Mouse (Mus musculus): ENCODE data around the gene Gpr107. TPM values are rescaled to one million over a fixed set of nuclear protein-coding genes. Genes with fewer than 3 reads are reported as not detected.

The Gpr107 gene
- polyA plus RNA-seq, 1 experiment: 35.2 TPM

DNA sequence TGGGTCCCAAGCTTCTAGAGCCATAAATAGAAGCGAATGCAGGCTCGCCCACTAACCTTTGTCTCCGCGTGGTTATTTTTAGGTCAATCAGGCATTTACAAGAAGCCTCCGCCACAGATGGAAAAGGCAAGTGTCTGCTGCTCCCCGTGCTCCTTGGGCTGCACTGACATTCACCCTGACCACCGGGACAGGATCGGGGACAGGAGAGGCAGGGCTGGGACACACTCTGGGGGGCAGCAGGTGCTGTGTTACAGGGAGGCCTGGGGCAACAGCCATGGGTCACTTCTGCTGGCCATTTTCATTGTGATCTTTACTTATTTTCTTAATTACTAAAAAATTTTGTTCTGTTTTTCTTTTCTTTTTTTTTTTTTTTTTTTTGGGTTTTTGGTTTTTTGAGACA lies 39.6 kb downstream of the Gpr107 start:
- TF ChIP-seq CEBPB (IDR thresholded peaks at IDR 0.05; ENCODE audit: insufficient read depth, poor library complexity, severe bottlenecking) (no peak), E2F4 (IDR thresholded peaks at IDR 0.05; ENCODE audit: insufficient read depth) (no peak), TCF12 (IDR thresholded peaks at IDR 0.05; ENCODE audit: insufficient read depth, poor library complexity, severe bottlenecking) (no peak), MYOD1 (IDR thresholded peaks at IDR 0.05; ENCODE audit: control insufficient read depth in 1 of 3, insufficient read length in 2 of 3, low read depth in 2 of 3) (peak in 2 of 3 experiments; percentile 43 to 85), POLR2A (IDR thresholded peaks at IDR 0.05; ENCODE audit: insufficient read length, low read depth) (no peak), MAX (IDR thresholded peaks at IDR 0.05; ENCODE audit: low read depth) (no peak), REST (IDR thresholded peaks at IDR 0.05; ENCODE audit: insufficient read depth, insufficient read length) (no peak), SRF (IDR thresholded peaks at IDR 0.05; ENCODE audit: control insufficient read depth, insufficient read length, low read depth) (no peak), MYOG (IDR thresholded peaks at IDR 0.05; ENCODE audit: control insufficient read depth in 1 of 3, insufficient read depth in 1 of 3, insufficient read length in 2 of 3, low read depth in 2 of 3) (peak in 2 of 3 experiments; percentile 46 to 86), USF1 (IDR thresholded peaks at IDR 0.05; ENCODE audit: low read depth) (no peak), POLR2AphosphoS2 (IDR thresholded peaks at IDR 0.05; ENCODE audit: insufficient read length, low read depth) (no peak), TCF3 (IDR thresholded peaks at IDR 0.05; ENCODE audit: insufficient read length, low read depth) (no peak)
- Histone ChIP-seq H3K27me3 (ENCODE audit: control insufficient read depth, insufficient read depth, insufficient read length) (no peaks in the 10 kb centered on the region), H3K4me3 (no peak overlapping the region), H3K4me2 (ENCODE audit: low read depth) (no peak overlapping the region), H3K36me3 (ENCODE audit: control insufficient read depth, insufficient read depth) (peaks cover 24% of the 10 kb centered on the region), H3K79me2 (ENCODE audit: control insufficient read depth, insufficient read depth) (no peaks in the 10 kb centered on the region), H3ac (ENCODE audit: control insufficient read depth, insufficient read length) (no peak overlapping the region)

- Histone ChIP-seq H3ac (ENCODE audit: control insufficient read depth, insufficient read length) (no peak overlapping the region), H3K36me3 (ENCODE audit: control insufficient read depth, insufficient read depth) (peaks cover 21% of the 10 kb centered on the region), H3K79me2 (ENCODE audit: control insufficient read depth, insufficient read depth) (no peaks in the 10 kb centered on the region), H3K4me3 (no peak overlapping the region), H3K27me3 (ENCODE audit: control insufficient read depth, insufficient read depth, insufficient read length) (no peaks in the 10 kb centered on the region), H3K4me2 (ENCODE audit: low read depth) (no peak overlapping the region)
- TF ChIP-seq TCF12 (IDR thresholded peaks at IDR 0.05; ENCODE audit: insufficient read depth, poor library complexity, severe bottlenecking): no peak
- no peak for TF ChIP-seq REST (IDR thresholded peaks at IDR 0.05; ENCODE audit: insufficient read depth, insufficient read length)
- no peak for TF ChIP-seq MYOG (IDR thresholded peaks at IDR 0.05; ENCODE audit: control insufficient read depth in 1 of 3, insufficient read depth in 1 of 3, insufficient read length in 2 of 3, low read depth in 2 of 3)
- TF ChIP-seq POLR2AphosphoS2 (IDR thresholded peaks at IDR 0.05; ENCODE audit: insufficient read length, low read depth): no peak
- no peak for TF ChIP-seq MYOD1 (IDR thresholded peaks at IDR 0.05; ENCODE audit: control insufficient read depth in 1 of 3, insufficient read length in 2 of 3, low read depth in 2 of 3)
- TF ChIP-seq CEBPB (IDR thresholded peaks at IDR 0.05; ENCODE audit: insufficient read depth, poor library complexity, severe bottlenecking): no peak
- TF ChIP-seq USF1 (IDR thresholded peaks at IDR 0.05; ENCODE audit: low read depth): no peak
- no peak for TF ChIP-seq TCF3 (IDR thresholded peaks at IDR 0.05; ENCODE audit: insufficient read length, low read depth)
- TF ChIP-seq SRF (IDR thresholded peaks at IDR 0.05; ENCODE audit: control insufficient read depth, insufficient read length, low read depth): no peak
- TF ChIP-seq POLR2A (IDR thresholded peaks at IDR 0.05; ENCODE audit: insufficient read length, low read depth): no peak
- TF ChIP-seq MAX (IDR thresholded peaks at IDR 0.05; ENCODE audit: low read depth): no peak
- TF ChIP-seq E2F4 (IDR thresholded peaks at IDR 0.05; ENCODE audit: insufficient read depth): no peak
Observed at GRCm38 (mm10) chr2:31194356-31195021, 42.4 kb downstream of the Gpr107 start.

GRCm38 (mm10) chr2:31198621-31199020 lies 46.5 kb downstream of the Gpr107 start:
- peaks cover 13% of the 10 kb centered on the region for H3K36me3 ChIP-seq (ENCODE audit: control insufficient read depth, insufficient read depth)
- H3K27me3 ChIP-seq (ENCODE audit: control insufficient read depth, insufficient read depth, insufficient read length): no peaks in the 10 kb centered on the region
- no peaks in the 10 kb centered on the region for H3K79me2 ChIP-seq (ENCODE audit: control insufficient read depth, insufficient read depth)
- no peak for TF ChIP-seq TCF12 (IDR thresholded peaks at IDR 0.05; ENCODE audit: insufficient read depth, poor library complexity, severe bottlenecking)
- no peak for TF ChIP-seq REST (IDR thresholded peaks at IDR 0.05; ENCODE audit: insufficient read depth, insufficient read length)
- no peak for TF ChIP-seq MAX (IDR thresholded peaks at IDR 0.05; ENCODE audit: low read depth)
- TF ChIP-seq SRF (IDR thresholded peaks at IDR 0.05; ENCODE audit: control insufficient read depth, insufficient read length, low read depth): no peak
- no peak for TF ChIP-seq MYOD1 (IDR thresholded peaks at IDR 0.05; ENCODE audit: control insufficient read depth in 1 of 3, insufficient read length in 2 of 3, low read depth in 2 of 3)
- TF ChIP-seq CEBPB (IDR thresholded peaks at IDR 0.05; ENCODE audit: insufficient read depth, poor library complexity, severe bottlenecking): no peak
- no peak for TF ChIP-seq MYOG (IDR thresholded peaks at IDR 0.05; ENCODE audit: control insufficient read depth in 1 of 3, insufficient read depth in 1 of 3, insufficient read length in 2 of 3, low read depth in 2 of 3)
- no peak for TF ChIP-seq USF1 (IDR thresholded peaks at IDR 0.05; ENCODE audit: low read depth)
- TF ChIP-seq POLR2AphosphoS2 (IDR thresholded peaks at IDR 0.05; ENCODE audit: insufficient read length, low read depth): no peak
- TF ChIP-seq TCF3 (IDR thresholded peaks at IDR 0.05; ENCODE audit: insufficient read length, low read depth): no peak
- TF ChIP-seq E2F4 (IDR thresholded peaks at IDR 0.05; ENCODE audit: insufficient read depth): no peak
- no peak for TF ChIP-seq POLR2A (IDR thresholded peaks at IDR 0.05; ENCODE audit: insufficient read length, low read depth)
- H3K4me3 ChIP-seq: no peak overlapping the region
- no peak overlapping the region for H3ac ChIP-seq (ENCODE audit: control insufficient read depth, insufficient read length)
- no peak overlapping the region for H3K4me2 ChIP-seq (ENCODE audit: low read depth)

DNA sequence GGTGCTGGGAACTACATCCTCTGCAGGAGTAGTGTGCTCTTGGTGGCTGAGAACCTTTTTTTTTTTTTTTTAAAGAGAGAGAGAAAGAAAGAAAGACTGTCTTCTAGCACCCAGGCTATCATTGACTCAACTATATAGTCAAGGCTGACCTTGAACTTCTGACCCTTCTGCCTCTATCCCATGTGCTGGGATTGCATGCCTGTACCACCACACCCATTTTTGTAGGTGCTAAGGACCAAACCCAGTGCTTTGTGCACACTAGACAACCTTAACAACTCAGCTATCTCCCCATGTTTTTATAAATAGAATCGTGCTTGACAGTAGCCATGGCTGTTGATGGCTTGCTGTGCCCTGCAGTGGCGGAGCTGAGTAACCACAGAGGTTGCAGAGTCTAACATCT lies 47.9 kb downstream of the Gpr107 start:
- H3K4me3 ChIP-seq: no peak overlapping the region
- H3K79me2 ChIP-seq (ENCODE audit: control insufficient read depth, insufficient read depth): no peaks in the 10 kb centered on the region
- H3K36me3 ChIP-seq (ENCODE audit: control insufficient read depth, insufficient read depth): peaks cover 12% of the 10 kb centered on the region
- no peak overlapping the region for H3K4me2 ChIP-seq (ENCODE audit: low read depth)
- no peak for TF ChIP-seq E2F4 (IDR thresholded peaks at IDR 0.05; ENCODE audit: insufficient read depth)
- peak; percentile 6 for TF ChIP-seq POLR2A (IDR thresholded peaks at IDR 0.05; ENCODE audit: insufficient read length, low read depth)
- TF ChIP-seq TCF3 (IDR thresholded peaks at IDR 0.05; ENCODE audit: insufficient read length, low read depth): no peak
- no peak for TF ChIP-seq REST (IDR thresholded peaks at IDR 0.05; ENCODE audit: insufficient read depth, insufficient read length)
- no peak for TF ChIP-seq MAX (IDR thresholded peaks at IDR 0.05; ENCODE audit: low read depth)
- no peak for TF ChIP-seq SRF (IDR thresholded peaks at IDR 0.05; ENCODE audit: control insufficient read depth, insufficient read length, low read depth)
- no peak for TF ChIP-seq POLR2AphosphoS2 (IDR thresholded peaks at IDR 0.05; ENCODE audit: insufficient read length, low read depth)
- TF ChIP-seq MYOD1 (IDR thresholded peaks at IDR 0.05; ENCODE audit: control insufficient read depth in 1 of 3, insufficient read length in 2 of 3, low read depth in 2 of 3): peak in 1 of 3 experiments; percentile 54
- TF ChIP-seq USF1 (IDR thresholded peaks at IDR 0.05; ENCODE audit: low read depth): no peak
- no peak for TF ChIP-seq CEBPB (IDR thresholded peaks at IDR 0.05; ENCODE audit: insufficient read depth, poor library complexity, severe bottlenecking)
- no peak for TF ChIP-seq TCF12 (IDR thresholded peaks at IDR 0.05; ENCODE audit: insufficient read depth, poor library complexity, severe bottlenecking)
- TF ChIP-seq MYOG (IDR thresholded peaks at IDR 0.05; ENCODE audit: control insufficient read depth in 1 of 3, insufficient read depth in 1 of 3, insufficient read length in 2 of 3, low read depth in 2 of 3): peak in 1 of 3 experiments; percentile 40
- H3K27me3 ChIP-seq (ENCODE audit: control insufficient read depth, insufficient read depth, insufficient read length): no peaks in the 10 kb centered on the region
- no peak overlapping the region for H3ac ChIP-seq (ENCODE audit: control insufficient read depth, insufficient read length)

All from myocyte (in vitro differentiated cells).